Comparison of ENCODE assay signal across 8 mouse cellular contexts in the genomic region with DNA sequence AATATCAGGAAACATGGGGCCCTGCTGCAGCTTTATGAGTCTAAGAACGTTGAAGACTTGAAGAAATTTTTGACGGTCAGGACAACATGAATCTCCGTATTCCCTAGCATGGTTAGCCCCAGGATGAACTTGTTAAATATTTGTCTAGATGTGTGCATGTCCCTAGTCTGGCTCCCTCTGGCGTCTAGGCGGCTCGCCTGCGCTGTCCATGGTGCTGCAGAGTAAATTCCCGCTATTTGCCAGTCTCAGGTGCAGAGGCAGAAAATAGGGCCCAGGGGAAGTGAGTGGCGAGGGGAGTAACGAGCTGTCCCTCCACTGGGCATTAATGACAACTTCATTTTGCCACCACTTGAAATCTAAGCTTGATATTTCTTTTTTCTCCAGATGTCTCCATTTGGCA. TPM values are rescaled to one million over a fixed set of nuclear protein-coding genes. Genes with fewer than 3 reads are reported as not detected.
DNase-seq lines count a peak whose midpoint lies in the region; ATAC-seq lines count a peak whose summit lies in the region.

No protein-coding gene starts in this region.

- peaks cover 5% of the 10 kb centered on the region; the same call in 1 of the 2 replicates for H3K9me3 ChIP-seq in midbrain, embryonic 12.5 days

- no peak overlapping the region for H3K27ac ChIP-seq in midbrain, embryonic 12.5 days (replicated peaks)

- peak; percentile 24 for DNase-seq in CD4-positive, CD25-positive, alpha-beta regulatory T cell, adult 2 months (ENCODE audit: low read depth, low spot score)
- DNase-seq in left cerebral cortex, postnatal 4 days = peak; percentile 55
- no peak for DNase-seq in left cerebral cortex, postnatal 36 days (ENCODE audit: low spot score in 2 of 2)
- DNase-seq in embryo, embryonic 10 days (ENCODE audit: low spot score) = peak; percentile 84
- peak; percentile 72 for DNase-seq in kidney, postnatal 14 days
- DNase-seq in urinary bladder, adult 18-20 months (ENCODE audit: low spot score in 2 of 2) = peak; percentile 5 to 42

- no peak overlapping the region for H3K4me3 ChIP-seq in midbrain, embryonic 12.5 days

- H3K4me2 ChIP-seq in midbrain, embryonic 12.5 days (replicated peaks) = no peak overlapping the region

- intact Hi-C loops in left cerebral cortex, postnatal 4 days (cut with DNase I) = no loop called here
- intact Hi-C loops in left cerebral cortex, postnatal 36 days (cut with DNase I) = no loop called here

- ATAC-seq in CD4-positive, CD25-positive, alpha-beta regulatory T cell, adult 4 months = no peak
- ATAC-seq in midbrain, embryonic 12.5 days (ENCODE audit: low FRiP score, low read depth) = 0 out of 2 replicates have a peak, but pooled peaks have one; percentile 44

- no peak overlapping the region for H3K9ac ChIP-seq in midbrain, embryonic 12.5 days (replicated peaks)

- no peaks in the 10 kb centered on the region for H3K4me1 ChIP-seq in midbrain, embryonic 12.5 days

- no peaks in the 10 kb centered on the region for H3K27me3 ChIP-seq in midbrain, embryonic 12.5 days

- no peaks in the 10 kb centered on the region for H3K36me3 ChIP-seq in midbrain, embryonic 12.5 days

- 17% methylated on average over 10 of the region's 10 CpGs for WGBS in midbrain, embryonic 12.5 days

RNA-seq across cellular contexts. Expression of a gene that starts 16.0 kb away (rescaled TPM):
- not detected for polyA plus RNA-seq in CD4-positive, CD25-positive, alpha-beta regulatory T cell, adult 4 months (2017; shearing (Covaris generic))
- 1 to 10 TPM; 8.6 to 9.1 TPM for total RNA-seq in left cerebral cortex, postnatal 4 days (2021)
- total RNA-seq in left cerebral cortex, postnatal 36 days (2021) = 10 to 100 TPM; 29.2 to 33.9 TPM
- 1.4 and 1.6 TPM in 2 replicates for polyA plus RNA-seq in midbrain, embryonic 12.5 days (2016; fragmentation: Nextera tagmentation; extraction: Ambion mirVana)

Comparison
In these comparisons a context has a peak if more than half of its experiments do, and no peak if none do; other contexts are left out.
1. DNase-seq: peak in CD4-positive, CD25-positive, alpha-beta regulatory T cell, adult 2 months (single experiment), left cerebral cortex, postnatal 4 days (single experiment), embryo, embryonic 10 days (single experiment), kidney, postnatal 14 days (single experiment) and urinary bladder, adult 18-20 months (2 of 2); none in left cerebral cortex, postnatal 36 days (0 of 2).